Mouse (Mus musculus) embryonic fibroblast, embryonic 13.5 days (primary cell): ENCODE data around the gene Cngb1. TPM values are rescaled to one million over a fixed set of nuclear protein-coding genes. Genes with fewer than 3 reads are reported as not detected.

Source experiments
- H3K27ac ChIP-seq: 2 replicates; pipeline ENCODE4 v1.5.1; 2012; ENCODE audit warnings: low read length, control low read depth, inconsistent platforms; ENCODE audit not compliant: insufficient read depth
- H3K4me1 ChIP-seq: 2 replicates; pipeline ENCODE4 v1.6.1; 2011; ENCODE audit warnings: low read length; ENCODE audit not compliant: control insufficient read depth, insufficient read depth
- H3K4me3 ChIP-seq: 2 replicates; pipeline ENCODE4 v1.5.1; 2011; ENCODE audit warnings: mild to moderate bottlenecking, control low read depth, low read length; ENCODE audit not compliant: insufficient read depth
- CTCF ChIP-seq: IDR thresholded peaks from 2 replicates; pipeline ENCODE4 v1.5.1; 2011; ENCODE audit warnings: mild to moderate bottlenecking, control low read depth, low read length, moderate library complexity, borderline replicate concordance; ENCODE audit not compliant: insufficient read depth
- POLR2A ChIP-seq: IDR thresholded peaks from 2 replicates; pipeline ENCODE4 v1.6.1; 2011; ENCODE audit warnings: low read depth, mild to moderate bottlenecking, control low read depth, low read length, moderate library complexity
- polyA plus RNA-seq: library from polyadenylated mRNA; stranded (reverse); fragments of >200 nt; gene quantifications from 2 replicates; pipeline ENCODE4 v1.2.4, GENCODE M21; 2011; ENCODE audit warnings: low read depth; ENCODE audit not compliant: missing spikeins, insufficient read length

Cngb1 gene
- polyA plus RNA-seq, 1 experiment, result 0.09 TPM

GRCm38 (mm10) chr8:95203326-95204038, 102.9 kb downstream of the Cngb1 start:
- H3K4me3 ChIP-seq, result no peak overlapping the region
- H3K27ac ChIP-seq, result no peak overlapping the region
- H3K4me1 ChIP-seq, result no peaks in the 10 kb centered on the region
- TF ChIP-seq CTCF (no peak), POLR2A (no peak)

GRCm38 (mm10) chr8:95202649-95203275, 103.6 kb downstream of the Cngb1 start, which contains the start of gene Kifc3:
TSS of gene Kifc3 (minus strand) at chr8:95202812.
- TF ChIP-seq CTCF, result no peak
- no peak for TF ChIP-seq POLR2A
- no peak within 1 kb of the TSS for H3K4me3 ChIP-seq
- H3K27ac ChIP-seq, result no peak within 1 kb of the TSS
- no peaks in the 10 kb centered on the region for H3K4me1 ChIP-seq

- Histone ChIP-seq H3K27ac (no peak overlapping the region), H3K4me3 (no peak overlapping the region), H3K4me1 (no peaks in the 10 kb centered on the region)
- TF ChIP-seq CTCF (no peak), POLR2A (no peak)
These were observed 104.3 kb downstream of the Cngb1 start for GRCm38 (mm10) chr8:95202056-95202570.

GRCm38 (mm10) chr8:95201491-95201890, 104.9 kb downstream of the Cngb1 start:
- Histone ChIP-seq H3K4me1 (no peaks in the 10 kb centered on the region), H3K27ac (no peak overlapping the region), H3K4me3 (no peak overlapping the region)
- TF ChIP-seq POLR2A, result no peak
- TF ChIP-seq CTCF, result no peak

DNA sequence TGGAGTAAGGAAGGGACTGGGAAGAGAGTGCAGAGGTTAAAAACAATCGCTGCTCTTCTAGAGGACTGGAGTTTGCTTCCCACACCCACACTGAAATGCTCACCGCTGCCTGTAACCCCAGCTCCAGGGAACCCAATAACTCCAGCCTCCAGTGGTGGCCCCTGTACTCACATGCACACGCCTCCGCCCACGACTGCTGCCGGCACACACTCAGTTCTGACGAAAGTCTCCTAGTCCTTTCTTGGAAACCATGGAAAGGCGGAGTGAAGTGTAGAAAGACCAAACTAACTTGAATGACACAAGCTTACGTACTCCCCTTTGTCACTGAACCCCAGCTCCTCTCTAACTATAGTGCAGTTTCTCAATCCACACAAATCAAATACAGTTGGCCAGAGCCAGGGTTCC, 106.4 kb downstream of the Cngb1 start:
- Histone ChIP-seq H3K27ac (no peak overlapping the region), H3K4me1 (no peaks in the 10 kb centered on the region), H3K4me3 (no peak overlapping the region)
- no peak for TF ChIP-seq POLR2A
- TF ChIP-seq CTCF, result no peak

DNA sequence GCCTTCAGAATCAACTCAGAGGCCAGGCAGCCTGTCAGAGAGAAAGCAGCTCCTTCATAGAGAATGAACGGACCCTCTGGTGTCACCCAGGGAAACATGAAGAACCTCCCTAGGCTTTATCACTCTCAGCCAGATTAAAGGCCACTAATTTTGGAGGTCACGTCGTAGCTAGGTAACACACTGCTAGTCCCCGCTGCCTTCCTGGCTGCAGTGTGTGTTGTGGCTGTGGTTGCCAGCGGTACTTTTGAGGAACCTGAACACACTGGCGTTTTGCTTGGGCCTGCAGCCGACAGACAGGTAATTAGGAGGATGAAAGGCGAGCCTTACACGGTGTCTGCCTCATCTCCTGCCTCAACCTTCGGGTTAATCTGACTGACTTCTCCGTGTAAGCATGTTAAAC, 110.7 kb downstream of the Cngb1 start:
- Histone ChIP-seq H3K27ac (no peak overlapping the region), H3K4me3 (no peak overlapping the region), H3K4me1 (no peaks in the 10 kb centered on the region)
- TF ChIP-seq POLR2A (no peak), CTCF (no peak)

- Histone ChIP-seq H3K27ac (no peak overlapping the region), H3K4me1 (no peaks in the 10 kb centered on the region), H3K4me3 (no peak overlapping the region)
- TF ChIP-seq POLR2A (no peak), CTCF (no peak)
These were observed 114.7 kb downstream of the Cngb1 start for GRCm38 (mm10) chr8:95191497-95192175.

Other genes starting within 250 kb of the Cngb1 start
- gene Katnb1, start 225.4 kb downstream of the Cngb1 start, polyA plus RNA-seq, result 6.8 and 9.0 TPM in 2 replicates
- 13.6 and 21.4 TPM in 2 replicates for gene Kifc3, start 103.8 kb downstream of the Cngb1 start, polyA plus RNA-seq
- gene Tepp, start 4.0 kb upstream of the Cngb1 start, polyA plus RNA-seq, result not detected in 2 replicates
- 5.8 and 6.6 TPM in 2 replicates for gene Zfp319, start 25.4 kb upstream of the Cngb1 start, polyA plus RNA-seq
- 22.8 and 24.1 TPM in 2 replicates for gene Usb1, start 25.7 kb upstream of the Cngb1 start, polyA plus RNA-seq
- 0.85 and 1.4 TPM in 2 replicates for gene Mmp15, start 45.7 kb upstream of the Cngb1 start, polyA plus RNA-seq
- gene Cfap20, start 128.3 kb upstream of the Cngb1 start, polyA plus RNA-seq, result 55.4 and 68.2 TPM in 2 replicates
- gene Csnk2a2, start 183.5 kb upstream of the Cngb1 start, polyA plus RNA-seq, result 119 and 120 TPM in 2 replicates
- gene Ccdc113, start 227.5 kb upstream of the Cngb1 start, polyA plus RNA-seq, result not detected in 2 replicates